Mouse (Mus musculus): ENCODE results near the gene Clmn. TPM values are rescaled to one million over a fixed set of nuclear protein-coding genes. Genes with fewer than 3 reads are reported as not detected.

Clmn gene
- polyA plus RNA-seq, 1 experiment from 2014 or later, result 2.6 TPM

DNA sequence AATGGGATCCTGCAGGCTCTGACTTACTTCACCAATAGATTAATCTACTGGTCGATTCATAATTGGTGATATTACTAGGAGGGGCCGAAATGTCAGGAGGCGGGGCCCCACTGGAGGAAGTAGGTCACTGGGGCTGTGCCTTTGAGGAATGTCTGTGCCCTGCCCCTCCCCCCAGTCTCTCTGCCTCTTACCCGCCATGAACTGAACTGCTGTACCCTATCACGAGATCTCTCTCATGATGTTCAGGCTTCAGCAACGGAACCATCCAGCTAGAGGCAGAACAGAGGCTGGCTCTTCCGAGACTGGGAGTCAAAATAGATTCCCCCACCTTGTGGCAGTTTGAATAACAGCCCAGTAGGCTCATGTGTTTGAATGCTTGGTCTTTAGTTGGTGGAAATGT, 106.8 kb downstream of the Clmn start:
- Histone ChIP-seq H3K4me1 (peaks cover 2% of the 10 kb centered on the region), H3K9me3 (no peaks in the 10 kb centered on the region), H3K27me3 (replicated peaks; ENCODE audit: low read depth, poor library complexity, severe bottlenecking) (no peaks in the 10 kb centered on the region), H3K36me3 (replicated peaks) (no peaks in the 10 kb centered on the region), H3K4me3 (no peak overlapping the region), H3K27ac (replicated peaks) (no peak overlapping the region)
- DNase-seq (ENCODE audit: low spot score), result no peak
- 85% methylated on average over 7 of the region's 7 CpGs for WGBS

DNA sequence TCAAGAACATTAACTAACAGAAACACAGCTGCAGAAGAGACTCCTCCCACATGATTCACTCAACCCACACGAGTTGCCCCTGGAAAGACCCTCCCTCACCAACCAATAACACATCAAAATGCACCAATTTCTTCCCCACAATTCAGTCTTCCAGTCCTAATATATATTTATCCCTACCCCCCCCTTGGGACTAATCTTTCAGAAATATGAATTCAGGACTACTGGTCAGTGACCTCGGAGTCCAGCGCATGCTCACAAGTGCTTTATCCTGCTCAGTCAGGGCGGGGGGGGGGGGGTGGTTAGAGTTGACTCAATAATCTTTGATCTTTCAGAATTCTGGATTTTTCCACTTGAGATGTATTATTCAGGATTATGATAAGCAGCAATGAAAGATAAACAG, 111.2 kb downstream of the Clmn start:
- Histone ChIP-seq H3K27ac (replicated peaks) (no peak overlapping the region), H3K4me3 (no peak overlapping the region), H3K4me1 (peaks cover 38% of the 10 kb centered on the region), H3K36me3 (replicated peaks) (peaks cover 13% of the 10 kb centered on the region), H3K27me3 (replicated peaks; ENCODE audit: low read depth, poor library complexity, severe bottlenecking) (no peaks in the 10 kb centered on the region), H3K9me3 (no peaks in the 10 kb centered on the region)
- no peak for DNase-seq (ENCODE audit: low spot score)
- 74% methylated on average over 4 of the region's 4 CpGs for WGBS

DNA sequence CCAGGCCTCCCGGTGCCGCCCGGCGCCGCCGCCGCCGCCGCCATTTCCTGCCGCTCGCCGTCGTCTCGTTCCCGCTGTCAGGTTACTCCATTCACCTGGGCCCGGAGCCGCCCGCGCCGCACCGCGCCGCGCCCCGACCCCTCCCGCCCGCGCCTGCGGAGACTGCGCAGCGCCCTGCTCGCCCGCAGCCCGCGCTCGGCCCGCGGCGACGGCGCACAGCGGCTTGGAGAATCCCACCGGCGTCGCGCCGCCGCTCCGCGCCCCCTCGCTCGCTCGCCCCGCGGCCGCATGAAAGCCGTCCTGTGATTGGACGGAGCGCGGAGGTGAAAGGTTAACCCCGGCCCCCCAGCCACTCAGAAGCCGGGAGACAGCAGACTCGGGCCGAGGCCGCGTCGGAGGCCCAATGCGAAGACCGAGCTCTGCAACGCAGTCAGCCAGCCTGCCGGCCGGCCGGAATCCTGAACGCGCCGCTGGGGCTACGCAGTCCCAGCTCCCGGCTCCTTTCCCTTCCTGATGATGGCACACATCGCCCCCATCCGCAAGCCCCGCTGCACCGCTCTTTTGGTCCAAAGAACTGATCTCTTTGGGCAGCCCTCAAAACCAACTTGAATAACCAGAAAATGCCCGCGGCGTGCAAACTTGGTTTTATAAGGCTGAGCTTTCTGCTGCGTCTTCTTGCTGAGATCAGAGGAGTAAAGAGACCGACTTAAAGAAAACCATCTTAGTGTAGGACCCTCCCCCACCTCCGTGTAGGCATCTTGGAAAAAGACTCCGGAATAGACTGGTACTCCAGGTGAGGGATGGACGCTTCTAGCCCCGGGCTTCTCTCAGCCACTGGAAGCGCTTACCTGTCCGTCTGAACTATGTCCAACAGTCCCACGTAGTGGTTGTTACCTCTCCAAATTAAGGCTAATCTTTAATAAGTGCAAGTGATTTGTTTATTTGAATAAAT, 112.8 kb downstream of the Clmn start, which contains the start of gene Dicer1:
Gene Dicer1 (minus strand): TSS at position 139 of the 952 bp plus-strand sequence.
- H3K4me3 ChIP-seq, result peak within 1 kb of the TSS; percentile 98
- WGBS, result under 1% methylated on average over 94 of the region's 94 CpGs
- peak within 1 kb of the TSS; percentile 99 for H3K27ac ChIP-seq (replicated peaks)
- H3K36me3 ChIP-seq (replicated peaks), result peaks cover 15% of the 10 kb centered on the region
- peak; percentile 98 for DNase-seq (ENCODE audit: low spot score)
- H3K9me3 ChIP-seq, result no peaks in the 10 kb centered on the region
- peaks cover 43% of the 10 kb centered on the region for H3K4me1 ChIP-seq
- no peaks in the 10 kb centered on the region for H3K27me3 ChIP-seq (replicated peaks; ENCODE audit: low read depth, poor library complexity, severe bottlenecking)

DNA sequence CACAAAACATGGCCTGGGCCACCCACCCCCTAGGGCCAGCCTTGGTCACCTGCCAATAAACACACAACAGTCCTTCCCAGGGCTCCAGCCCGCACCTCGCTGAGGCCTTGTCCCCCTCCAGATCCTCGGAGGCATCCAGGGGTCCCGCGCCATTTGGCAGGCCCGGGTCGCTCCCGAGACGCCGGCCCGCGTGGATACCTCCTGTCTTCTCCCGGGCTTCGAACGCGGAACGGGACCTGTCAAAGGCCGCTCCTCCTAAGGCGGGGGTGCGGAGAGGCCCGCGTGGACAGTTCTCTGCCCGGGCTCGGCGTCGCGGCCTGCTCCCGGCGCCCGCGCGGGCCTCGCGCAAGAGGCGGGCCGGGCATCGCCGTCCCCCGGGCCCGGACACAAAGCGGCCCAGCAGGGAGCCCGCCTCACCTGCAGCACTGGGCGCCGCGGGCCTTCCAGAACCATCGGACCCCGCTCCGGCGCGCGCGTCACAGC, 113.5 kb downstream of the Clmn start:
- WGBS, result under 1% methylated on average over 52 of the region's 52 CpGs
- Histone ChIP-seq H3K9me3 (no peaks in the 10 kb centered on the region), H3K27me3 (replicated peaks; ENCODE audit: low read depth, poor library complexity, severe bottlenecking) (no peaks in the 10 kb centered on the region), H3K36me3 (replicated peaks) (peaks cover 15% of the 10 kb centered on the region), H3K4me3 (peak overlapping the region; percentile 98), H3K4me1 (peaks cover 43% of the 10 kb centered on the region), H3K27ac (replicated peaks) (peak overlapping the region; percentile 99)
- DNase-seq (ENCODE audit: low spot score), result peak; percentile 65

DNA sequence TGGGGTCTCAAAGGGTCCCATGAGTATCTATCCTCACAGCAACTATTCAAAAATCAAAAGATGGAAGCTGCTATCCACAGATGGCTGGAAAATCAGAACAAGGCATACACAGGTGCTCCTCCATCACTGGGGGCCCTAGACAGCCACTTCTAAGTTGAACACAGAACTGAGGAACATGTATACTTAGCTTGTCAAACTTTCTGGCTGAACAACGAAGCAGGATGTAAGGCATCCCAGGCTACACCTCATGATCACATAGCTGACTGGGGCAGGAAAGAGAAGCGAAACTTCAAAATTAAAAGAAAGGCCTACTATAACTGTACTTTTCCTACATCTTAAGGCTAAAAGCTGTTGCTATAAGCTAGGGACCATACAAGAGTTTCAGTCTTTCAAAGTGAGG, 115.9 kb downstream of the Clmn start:
- 88% methylated on average over 2 of the region's 2 CpGs for WGBS
- H3K27me3 ChIP-seq (replicated peaks; ENCODE audit: low read depth, poor library complexity, severe bottlenecking), result no peaks in the 10 kb centered on the region
- H3K4me3 ChIP-seq, result no peak overlapping the region
- peaks cover 47% of the 10 kb centered on the region for H3K4me1 ChIP-seq
- no peak for DNase-seq (ENCODE audit: low spot score)
- H3K27ac ChIP-seq (replicated peaks), result no peak overlapping the region
- H3K9me3 ChIP-seq, result no peaks in the 10 kb centered on the region
- peaks cover 29% of the 10 kb centered on the region for H3K36me3 ChIP-seq (replicated peaks)

DNA sequence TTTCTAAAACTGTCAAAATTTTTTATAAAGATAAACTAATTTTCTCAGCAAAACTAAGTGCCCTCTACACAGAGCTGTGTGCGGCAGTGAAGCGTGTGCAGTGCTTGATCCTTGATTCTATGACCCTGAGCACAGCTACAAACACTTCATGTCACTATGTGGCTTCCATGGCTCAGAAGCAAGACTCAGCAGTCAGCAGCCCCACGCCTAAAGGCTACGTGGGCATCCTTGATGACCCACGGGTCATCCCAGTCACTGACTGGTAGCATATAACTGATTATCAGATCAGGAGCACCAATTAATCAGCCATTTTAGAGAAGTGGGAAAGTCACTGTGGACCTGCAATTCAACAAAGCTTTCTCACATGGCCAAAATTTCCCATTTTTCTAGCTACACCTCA, 117.6 kb downstream of the Clmn start:
- H3K4me1 ChIP-seq, result peaks cover 49% of the 10 kb centered on the region

DNA sequence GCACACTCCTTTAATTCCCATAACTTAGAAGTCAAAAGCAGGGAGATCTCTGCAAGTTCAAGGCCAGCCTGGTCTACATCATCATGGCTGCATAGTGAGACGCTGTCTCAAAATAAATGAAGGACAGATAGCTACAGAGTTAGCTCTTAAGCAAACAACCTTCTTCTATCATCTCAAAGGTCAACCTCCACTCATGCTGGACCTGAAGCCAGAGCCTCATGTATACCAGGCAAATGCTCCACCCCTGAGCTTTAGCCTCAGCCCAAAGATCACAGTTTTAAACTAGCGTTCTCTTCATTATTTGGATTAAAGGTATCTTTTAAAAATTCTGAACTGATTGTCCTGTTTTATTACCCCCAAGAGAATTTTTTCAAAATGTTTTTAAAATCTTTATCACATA, 118.3 kb downstream of the Clmn start:
- Histone ChIP-seq H3K36me3 (replicated peaks) (peaks cover 33% of the 10 kb centered on the region), H3K27me3 (replicated peaks; ENCODE audit: low read depth, poor library complexity, severe bottlenecking) (no peaks in the 10 kb centered on the region), H3K9me3 (no peaks in the 10 kb centered on the region), H3K4me1 (peaks cover 55% of the 10 kb centered on the region), H3K27ac (replicated peaks) (no peak overlapping the region), H3K4me3 (no peak overlapping the region)
- DNase-seq (ENCODE audit: low spot score), result no peak
- 94% methylated on average over 2 of the region's 2 CpGs for WGBS

More for the DNA sequence above, 117.6 kb downstream of the Clmn start:
- no peak overlapping the region for H3K4me3 ChIP-seq
- H3K9me3 ChIP-seq, result no peaks in the 10 kb centered on the region
- H3K36me3 ChIP-seq (replicated peaks), result peaks cover 33% of the 10 kb centered on the region
- DNase-seq (ENCODE audit: low spot score), result no peak
- H3K27ac ChIP-seq (replicated peaks), result no peak overlapping the region
- H3K27me3 ChIP-seq (replicated peaks; ENCODE audit: low read depth, poor library complexity, severe bottlenecking), result no peaks in the 10 kb centered on the region
- 90% methylated on average over 5 of the region's 5 CpGs for WGBS

DNA sequence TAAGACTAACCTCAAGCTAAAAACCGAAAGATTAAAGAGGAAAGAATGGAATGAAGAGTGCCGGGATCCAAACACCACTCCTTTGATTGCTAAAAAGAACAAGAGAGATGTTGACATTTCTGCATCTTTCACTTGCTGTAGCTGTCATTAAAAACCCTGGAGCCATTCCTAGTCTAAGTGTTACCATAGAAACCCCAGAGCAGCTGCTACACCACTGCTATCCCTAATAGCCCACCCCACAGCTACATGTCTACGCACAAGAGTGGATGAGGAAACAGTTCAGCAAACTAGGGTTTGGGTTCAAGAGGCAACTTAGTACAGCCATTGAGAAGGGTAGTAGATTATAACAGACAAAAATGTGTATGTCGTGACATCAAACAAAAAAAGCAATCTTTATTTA, 121.2 kb downstream of the Clmn start:
- Histone ChIP-seq H3K27ac (replicated peaks) (no peak overlapping the region), H3K4me1 (peaks cover 45% of the 10 kb centered on the region), H3K4me3 (no peak overlapping the region), H3K36me3 (replicated peaks) (peaks cover 19% of the 10 kb centered on the region), H3K9me3 (no peaks in the 10 kb centered on the region), H3K27me3 (replicated peaks; ENCODE audit: low read depth, poor library complexity, severe bottlenecking) (no peaks in the 10 kb centered on the region)
- DNase-seq (ENCODE audit: low spot score), result no peak
- WGBS, result 82% methylated on average over 4 of the region's 4 CpGs

DNA sequence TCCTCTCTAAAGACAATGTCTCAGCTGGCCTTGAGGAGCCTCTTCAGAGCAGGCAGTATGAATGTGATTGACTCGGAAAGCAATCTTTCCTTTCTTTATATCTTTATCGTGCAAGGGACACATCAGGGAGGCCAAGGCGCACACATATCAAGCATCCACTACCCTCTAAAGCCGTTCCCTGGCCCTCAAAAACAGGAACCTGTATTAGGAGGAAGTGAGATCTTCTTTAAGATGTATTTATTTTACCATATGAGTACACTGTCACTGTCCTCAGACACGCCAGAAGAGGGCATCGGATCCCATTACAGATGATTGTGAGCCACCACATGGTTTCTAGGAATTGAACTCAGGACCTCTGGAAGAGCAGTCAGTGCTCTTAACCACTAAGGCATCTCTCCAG, 122.6 kb downstream of the Clmn start:
- DNase-seq (ENCODE audit: low spot score), result no peak
- H3K27ac ChIP-seq (replicated peaks), result no peak overlapping the region
- WGBS, result 84% methylated on average over 6 of the region's 6 CpGs
- no peaks in the 10 kb centered on the region for H3K27me3 ChIP-seq (replicated peaks; ENCODE audit: low read depth, poor library complexity, severe bottlenecking)
- H3K9me3 ChIP-seq, result no peaks in the 10 kb centered on the region
- H3K4me3 ChIP-seq, result no peak overlapping the region
- peaks cover 40% of the 10 kb centered on the region for H3K4me1 ChIP-seq
- H3K36me3 ChIP-seq (replicated peaks), result peaks cover 31% of the 10 kb centered on the region

DNA sequence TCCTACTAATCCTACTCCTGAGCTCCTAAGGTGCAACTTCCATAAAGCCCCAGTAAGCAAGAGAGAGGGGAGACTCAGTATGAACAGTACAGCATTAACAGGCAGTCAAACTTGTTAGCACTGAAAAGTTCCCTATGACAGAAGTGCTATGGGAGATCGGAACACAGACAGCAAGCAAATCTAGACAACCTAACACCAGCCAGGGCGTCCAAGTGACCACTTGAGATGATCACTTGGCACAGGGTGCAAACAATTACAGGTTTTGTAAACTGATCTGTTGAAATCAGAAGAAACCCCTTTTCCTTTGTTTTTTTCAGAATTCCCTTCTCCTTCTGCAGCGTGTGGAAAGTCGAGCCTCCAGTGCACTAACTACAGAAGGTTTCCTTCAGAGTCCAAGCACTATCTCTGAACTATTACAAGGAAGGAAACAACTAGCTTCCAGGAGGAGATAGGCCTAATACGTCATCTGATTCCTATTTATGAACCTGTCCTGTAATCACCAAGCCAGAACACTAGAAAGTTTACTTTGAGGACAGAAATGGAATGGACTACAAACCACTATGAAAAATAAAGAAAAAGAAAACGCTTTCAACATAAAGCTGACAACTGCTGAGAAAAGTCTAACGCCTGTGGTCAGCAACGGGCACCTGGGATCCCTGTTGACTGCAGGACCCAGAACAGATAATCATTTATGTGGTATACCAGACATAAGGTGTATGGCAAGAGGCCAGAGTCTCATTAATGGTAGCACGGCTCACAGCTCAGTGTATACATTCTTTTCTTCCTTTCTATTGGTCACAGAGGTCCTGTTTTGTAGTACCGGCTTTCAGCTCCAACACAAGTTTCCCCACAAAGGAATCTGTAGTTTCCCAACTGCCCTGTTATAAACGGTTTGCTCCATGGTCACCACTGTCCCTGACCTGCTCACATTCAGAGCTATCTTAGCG, 123.8 kb downstream of the Clmn start:
- Histone ChIP-seq H3K27me3 (replicated peaks; ENCODE audit: low read depth, poor library complexity, severe bottlenecking) (no peaks in the 10 kb centered on the region), H3K4me3 (no peak overlapping the region), H3K27ac (replicated peaks) (no peak overlapping the region), H3K9me3 (no peaks in the 10 kb centered on the region), H3K36me3 (replicated peaks) (peaks cover 36% of the 10 kb centered on the region), H3K4me1 (peaks cover 45% of the 10 kb centered on the region)
- 77% methylated on average over 12 of the region's 12 CpGs for WGBS
- no peak for DNase-seq (ENCODE audit: low spot score)

DNA sequence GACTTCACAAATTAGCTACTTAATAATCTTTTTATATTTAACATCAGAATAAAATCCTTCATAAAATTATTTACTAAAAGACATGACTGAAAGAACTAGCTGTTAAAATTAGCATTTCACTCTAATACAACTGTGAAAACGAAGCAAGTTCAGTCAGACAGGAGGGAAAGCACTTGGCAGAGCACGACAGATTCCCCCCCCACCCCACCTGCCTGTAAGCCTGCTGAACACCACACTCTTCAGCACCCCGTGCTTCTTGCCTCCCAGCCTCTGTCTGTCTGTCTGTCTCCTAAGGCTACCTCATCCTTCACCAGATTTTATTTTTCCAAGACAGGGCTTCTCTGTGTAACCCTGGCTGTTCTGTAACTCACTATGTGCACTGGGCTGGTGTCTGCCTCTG, 125.9 kb downstream of the Clmn start:
- Histone ChIP-seq H3K27me3 (replicated peaks; ENCODE audit: low read depth, poor library complexity, severe bottlenecking) (no peaks in the 10 kb centered on the region), H3K4me1 (peaks cover 59% of the 10 kb centered on the region), H3K9me3 (no peaks in the 10 kb centered on the region), H3K4me3 (no peak overlapping the region), H3K36me3 (replicated peaks) (peaks cover 39% of the 10 kb centered on the region), H3K27ac (replicated peaks) (no peak overlapping the region)
- DNase-seq (ENCODE audit: low spot score), result no peak
- 80% methylated on average over 3 of the region's 3 CpGs for WGBS

DNA sequence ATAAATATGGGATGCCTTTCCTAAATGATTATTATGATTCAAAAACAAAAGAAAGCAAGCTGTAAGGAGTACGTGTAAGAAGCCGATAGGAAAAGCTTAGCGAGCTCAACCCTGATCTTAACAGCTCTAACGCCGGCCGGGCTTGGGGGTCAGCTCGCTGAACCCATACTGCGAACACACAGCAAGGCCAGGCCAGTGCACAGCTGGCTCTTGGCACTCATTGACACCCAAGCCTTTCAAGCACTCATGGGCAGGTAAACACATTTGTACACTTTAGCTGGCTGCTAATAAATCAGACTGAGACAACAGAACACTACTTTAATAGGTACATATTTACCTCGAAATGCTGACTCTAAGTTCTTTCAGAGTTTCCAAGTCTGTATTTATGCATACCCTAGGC, 126.4 kb downstream of the Clmn start:
- no peak for DNase-seq (ENCODE audit: low spot score)
- H3K36me3 ChIP-seq (replicated peaks), result peaks cover 40% of the 10 kb centered on the region

More for the DNA sequence above, 126.4 kb downstream of the Clmn start:
- no peak overlapping the region for H3K27ac ChIP-seq (replicated peaks)
- peaks cover 58% of the 10 kb centered on the region for H3K4me1 ChIP-seq
- no peaks in the 10 kb centered on the region for H3K27me3 ChIP-seq (replicated peaks; ENCODE audit: low read depth, poor library complexity, severe bottlenecking)
- H3K9me3 ChIP-seq, result no peaks in the 10 kb centered on the region
- WGBS, result 79% methylated on average over 9 of the region's 9 CpGs
- no peak overlapping the region for H3K4me3 ChIP-seq

Data from embryonic facial prominence, embryonic 10.5 days (tissue).